In the genomic region with DNA sequence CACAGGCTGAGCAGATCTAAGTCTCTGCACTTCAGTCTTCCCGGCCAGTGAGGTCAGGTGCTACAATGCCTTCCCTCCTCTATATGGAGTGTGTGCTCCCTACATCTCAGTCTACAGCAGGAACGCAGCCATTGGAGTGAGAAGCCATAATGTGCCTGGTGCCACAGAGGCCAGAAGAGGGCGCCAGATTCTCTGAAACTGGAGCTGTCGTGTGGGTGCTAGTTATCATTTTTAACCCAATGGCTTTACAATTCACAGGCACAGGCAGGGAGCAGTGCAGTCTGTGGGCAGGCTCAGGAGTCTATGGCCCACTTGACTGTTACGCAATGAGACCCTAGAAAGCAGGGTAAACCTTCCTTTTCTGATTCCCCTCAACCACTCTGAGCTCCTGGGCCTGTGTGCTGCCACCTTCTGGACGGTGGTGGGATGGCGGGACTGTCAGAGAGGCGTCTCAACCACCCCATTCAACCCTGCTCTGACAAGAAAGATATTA, we compare ENCODE assay signal across 8 mouse cellular contexts. TPM values are rescaled to one million over a fixed set of nuclear protein-coding genes. Genes with fewer than 3 reads are reported as not detected.
A peak's percentile ranks its signal among the peaks of the same experiment; 100 is the strongest.
DNase-seq lines count a peak whose midpoint lies in the region; ATAC-seq lines count a peak whose summit lies in the region.

No protein-coding gene starts in this region.

- peaks cover 2% of the 10 kb centered on the region; the same call in 1 of the 2 replicates for H3K27me3 ChIP-seq in hindbrain, embryonic 10.5 days (ENCODE audit: insufficient read depth, poor library complexity, severe bottlenecking)
- no peaks in the 10 kb centered on the region for H3K27me3 ChIP-seq in lung, embryonic 16.5 days (ENCODE audit: control insufficient read depth, insufficient read depth, low read depth, low read length)

- H3K27ac ChIP-seq in hindbrain, embryonic 10.5 days: no peak overlapping the region
- no peak overlapping the region for H3K27ac ChIP-seq in lung, embryonic 16.5 days (ENCODE audit: low read length)

- H3K4me3 ChIP-seq in hindbrain, embryonic 10.5 days: peak overlapping the region; percentile 29
- H3K4me3 ChIP-seq in lung, embryonic 16.5 days (ENCODE audit: low read length): peak overlapping the region; percentile 8; the same call in 1 of the 2 replicates

- WGBS in hindbrain, embryonic 10.5 days: 10% methylated on average over 8 of the region's 8 CpGs
- WGBS in lung, embryonic 16.5 days: 7% methylated on average over 8 of the region's 8 CpGs

- H3K9me3 ChIP-seq in hindbrain, embryonic 10.5 days: no peaks in the 10 kb centered on the region
- H3K9me3 ChIP-seq in lung, embryonic 16.5 days (ENCODE audit: control insufficient read depth, low read length): no peaks in the 10 kb centered on the region

- peak; percentile 89 for ATAC-seq in lung, embryonic 16.5 days (ENCODE audit: low read depth)

- peaks cover 13% of the 10 kb centered on the region for H3K4me1 ChIP-seq in hindbrain, embryonic 10.5 days (replicated peaks)
- H3K4me1 ChIP-seq in lung, embryonic 16.5 days (replicated peaks; ENCODE audit: control insufficient read depth, insufficient read depth, low read length): 0 out of 2 replicates have a peak, but pooled peaks cover 2% of the 10 kb centered on the region

- DNase-seq in Muller cell, postnatal 12 days (ENCODE audit: inconsistent ontology term): peak; percentile 81
- DNase-seq in cerebellum, adult 9-10 months: peak; percentile 55
- DNase-seq in forelimb bud, embryonic 11.5 days (ENCODE audit: low read depth, low spot score): peak; percentile 73
- DNase-seq in hindbrain, embryonic 10.5 days (ENCODE audit: low spot score): peak; percentile 82
- DNase-seq in layer of hippocampus, adult 9-10 months (ENCODE audit: low spot score): peak; percentile 64
- DNase-seq in ovary, postnatal 14 days (ENCODE audit: low spot score): peak; percentile 73
- peak; percentile 39 to 78 for DNase-seq in thymus, postnatal 10 days (ENCODE audit: low spot score in 2 of 2)

- no peak overlapping the region for H3K9ac ChIP-seq in lung, embryonic 16.5 days (ENCODE audit: low read length)

- H3K36me3 ChIP-seq in hindbrain, embryonic 10.5 days: no peaks in the 10 kb centered on the region
- H3K36me3 ChIP-seq in lung, embryonic 16.5 days (ENCODE audit: control insufficient read depth, insufficient read depth, low read length): no peaks in the 10 kb centered on the region

- peak overlapping the region; percentile 29 for H3K4me2 ChIP-seq in lung, embryonic 16.5 days (ENCODE audit: low read depth, low read length)

RNA-seq across cellular contexts. Expression of gene Il22ra1, which starts 18.9 kb away (rescaled TPM):
- not detected in 2 replicates for polyA plus RNA-seq in hindbrain, embryonic 10.5 days (2016; fragmentation: Nextera tagmentation; extraction: Ambion mirVana)
- polyA plus RNA-seq in lung, embryonic 16.5 days (2015; fragmentation: Nextera tagmentation; extraction: Ambion mirVana): 0.13 TPM in 1 of 2 replicates, not detected in the other

RNA-seq across cellular contexts. Expression of gene Ifnlr1, which starts 23.0 kb away (rescaled TPM):
- 0.35 and 0.58 TPM in 2 replicates for polyA plus RNA-seq in hindbrain, embryonic 10.5 days (2016; fragmentation: Nextera tagmentation; extraction: Ambion mirVana)
- 2.1 and 2.3 TPM in 2 replicates for polyA plus RNA-seq in lung, embryonic 16.5 days (2015; fragmentation: Nextera tagmentation; extraction: Ambion mirVana)

RNA-seq across cellular contexts. Expression of gene Myom3, which starts 50.4 kb away (rescaled TPM):
- not detected in 2 replicates for polyA plus RNA-seq in hindbrain, embryonic 10.5 days (2016; fragmentation: Nextera tagmentation; extraction: Ambion mirVana)
- polyA plus RNA-seq in lung, embryonic 16.5 days (2015; fragmentation: Nextera tagmentation; extraction: Ambion mirVana): 1.0 and 1.2 TPM in 2 replicates
